Mouse (Mus musculus): Measurements from ENCODE around the gene Slc27a3.

Slc27a3 gene

DNA sequence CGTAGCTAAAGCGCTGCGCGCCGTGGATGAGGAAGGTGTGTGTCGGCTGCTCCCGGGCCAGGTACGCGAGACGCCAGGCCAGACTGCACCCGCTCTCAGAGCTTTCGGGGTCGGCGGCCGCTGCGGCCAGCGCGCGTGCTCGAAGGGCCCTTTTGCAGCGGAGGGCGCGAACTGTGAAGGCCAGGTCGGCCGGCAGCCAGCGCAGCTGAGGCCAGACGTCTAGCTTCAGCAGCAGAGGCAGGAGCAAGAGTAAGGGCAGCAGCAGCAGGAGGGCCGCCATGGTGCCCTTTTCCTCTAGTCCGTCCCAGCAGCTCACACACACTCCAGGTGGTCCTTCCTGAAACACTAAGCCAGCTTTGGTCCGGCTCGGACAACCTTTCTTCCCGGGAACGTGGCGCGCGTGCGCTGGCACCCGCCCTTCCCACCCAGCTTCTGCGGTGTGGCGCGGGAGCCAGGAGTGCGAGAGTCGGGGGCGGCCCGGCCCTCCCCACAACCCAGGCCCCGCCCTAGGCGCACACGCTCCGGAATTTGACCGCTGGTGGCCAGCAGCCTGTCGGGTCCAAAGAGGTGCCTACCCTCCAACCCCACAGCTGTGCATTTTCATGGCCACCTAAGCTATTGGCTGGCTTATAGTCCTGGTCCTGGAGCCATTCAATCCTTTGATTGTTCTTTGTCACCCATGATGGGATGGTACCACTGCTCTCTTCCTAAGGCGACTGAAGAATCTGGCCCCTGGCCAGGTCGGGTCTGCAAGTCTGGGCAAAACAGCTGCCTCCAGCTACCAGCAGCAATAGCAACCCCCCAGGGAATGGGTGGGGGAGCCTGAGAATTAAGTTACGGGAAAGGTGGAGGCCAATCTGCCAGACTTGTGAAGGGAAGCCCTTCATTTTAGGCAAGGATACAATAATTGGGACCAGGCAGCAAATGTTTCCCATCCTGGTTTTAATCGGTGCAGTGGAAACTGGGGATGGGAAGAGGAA is at the start of gene Slc27a3:
TSS of gene Slc27a3 (minus strand) at position 428 of the 980 bp plus-strand sequence.
- peak; percentile 32 to 35 for DNase-seq

DNA sequence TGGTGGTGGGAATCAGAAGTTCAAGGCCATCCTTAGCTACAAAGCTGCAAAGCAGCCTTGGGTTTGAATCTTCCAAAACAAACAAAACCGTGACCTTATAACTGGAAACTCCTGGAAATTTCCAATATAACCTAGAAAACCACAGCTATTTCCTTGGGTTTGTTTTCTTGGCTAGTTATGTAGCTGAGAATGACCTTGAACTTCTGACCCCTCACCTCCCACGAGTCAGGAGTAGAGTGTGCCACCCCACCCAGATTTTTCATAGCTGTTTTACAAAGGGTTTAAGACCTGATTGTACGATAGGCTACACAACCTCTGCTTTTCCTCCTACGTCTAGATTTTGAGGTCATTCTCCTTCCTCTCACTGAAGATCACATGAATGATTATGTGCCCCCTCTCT is 47.4 kb upstream of the Slc27a3 start:
- DNase-seq = no peak

DNA sequence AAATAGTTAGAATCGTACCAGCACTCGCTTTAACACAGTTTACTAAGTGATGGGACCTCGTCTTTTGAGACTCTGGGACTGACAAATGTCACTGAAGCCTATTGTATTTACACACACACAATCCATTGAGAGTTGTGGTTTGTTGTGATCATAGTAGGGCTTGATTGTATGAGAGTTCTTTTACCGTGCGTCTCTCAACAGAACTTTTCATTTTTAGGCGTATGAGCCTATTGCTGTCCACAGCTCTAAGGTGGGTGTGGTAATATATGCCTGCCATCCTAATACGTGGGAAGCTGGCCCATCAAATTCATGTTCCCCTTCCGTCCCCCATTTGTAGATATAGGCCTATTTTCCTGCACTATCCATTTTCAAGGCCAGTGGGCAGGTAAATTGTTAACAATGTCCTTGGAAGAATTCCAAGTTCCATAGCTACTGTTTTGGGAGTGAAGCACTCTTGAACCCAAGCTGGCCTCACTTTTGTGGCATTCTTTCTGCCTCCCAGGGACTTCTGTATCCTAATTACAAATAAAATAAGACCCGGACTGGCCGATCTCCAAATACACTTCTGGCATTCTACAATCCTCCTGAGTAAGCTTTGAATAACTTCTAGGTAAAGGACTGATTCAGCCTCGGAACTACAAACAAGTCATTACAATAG is 44.5 kb upstream of the Slc27a3 start:
- peak in 1 of 2 experiments; percentile 21 for DNase-seq

DNA sequence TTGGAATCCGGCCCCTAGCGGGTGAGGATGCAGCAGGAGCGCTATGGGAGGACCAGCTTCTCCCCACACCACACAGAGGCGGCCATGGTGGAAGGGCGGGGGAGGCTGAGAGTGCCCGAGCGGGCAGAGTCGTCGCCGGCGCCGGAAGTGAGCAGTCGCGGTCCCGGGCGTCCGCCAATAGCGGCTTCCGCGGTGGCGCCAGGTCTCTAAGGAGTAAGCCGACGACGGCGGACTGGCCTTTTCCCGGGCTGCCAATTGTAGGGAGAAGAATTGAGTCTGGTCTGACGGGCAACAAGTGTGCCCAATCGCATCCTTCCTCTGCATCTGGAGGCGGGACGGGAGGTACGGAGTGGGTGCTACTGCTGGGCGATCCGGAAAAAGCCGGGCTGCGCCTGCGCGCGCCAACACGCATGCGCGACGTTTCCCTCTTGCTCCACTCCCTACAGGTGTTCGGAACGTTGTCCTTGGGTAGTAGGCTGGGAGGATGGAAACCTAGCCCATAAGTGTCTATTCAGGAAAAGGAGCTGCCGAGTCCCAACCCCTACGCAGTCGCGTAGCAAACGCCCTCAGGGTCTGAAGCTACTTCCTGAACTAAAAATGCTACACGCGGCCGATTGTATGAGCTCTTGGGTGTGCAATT is 43.8 kb upstream of the Slc27a3 start, which contains the start of gene Ints3:
TSS of gene Ints3 (minus strand) at position 242 of the 640 bp plus-strand sequence.
- DNase-seq = peak; percentile 100

DNA sequence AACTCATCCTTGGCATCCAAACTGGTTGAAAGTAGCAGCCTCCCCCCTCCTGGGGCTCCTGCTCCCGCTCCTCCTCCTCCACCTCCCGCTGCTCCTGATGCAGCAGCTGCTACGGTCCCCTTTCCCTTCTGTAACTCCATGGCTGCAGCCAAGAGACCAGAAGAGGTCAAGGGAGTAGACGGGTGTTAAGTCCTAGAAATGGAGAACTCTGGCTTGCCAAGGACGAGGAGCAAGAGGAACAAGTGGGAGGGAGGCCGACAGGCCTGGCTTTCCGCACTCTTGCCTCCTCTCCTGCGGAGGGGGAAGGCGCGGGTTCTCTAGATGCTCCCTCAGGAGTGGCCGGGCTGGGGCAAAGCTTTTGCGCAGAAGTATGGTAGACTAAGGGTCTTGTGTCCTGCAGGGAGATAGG is 43.1 kb upstream of the Slc27a3 start:
- DNase-seq = peak in 1 of 2 experiments; percentile 48

DNA sequence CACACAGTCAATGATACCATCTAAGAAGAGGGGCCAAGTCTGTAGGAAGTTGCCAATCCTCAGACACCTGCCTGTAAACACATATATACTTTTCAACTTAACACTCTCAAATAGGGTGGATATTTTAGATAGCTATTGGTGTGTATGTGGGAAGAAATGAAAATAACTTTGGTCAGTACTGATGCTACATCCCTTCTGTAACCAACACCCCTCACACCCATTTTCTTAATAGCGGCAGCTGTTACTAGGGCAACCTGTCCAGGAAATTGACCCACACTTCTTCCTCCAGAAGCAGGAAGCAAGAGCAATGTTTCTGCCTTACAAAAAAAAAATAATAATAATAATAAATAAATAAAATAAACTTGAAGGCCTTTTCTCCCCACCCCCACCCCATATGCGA is 42.6 kb upstream of the Slc27a3 start:
- no peak for DNase-seq

DNA sequence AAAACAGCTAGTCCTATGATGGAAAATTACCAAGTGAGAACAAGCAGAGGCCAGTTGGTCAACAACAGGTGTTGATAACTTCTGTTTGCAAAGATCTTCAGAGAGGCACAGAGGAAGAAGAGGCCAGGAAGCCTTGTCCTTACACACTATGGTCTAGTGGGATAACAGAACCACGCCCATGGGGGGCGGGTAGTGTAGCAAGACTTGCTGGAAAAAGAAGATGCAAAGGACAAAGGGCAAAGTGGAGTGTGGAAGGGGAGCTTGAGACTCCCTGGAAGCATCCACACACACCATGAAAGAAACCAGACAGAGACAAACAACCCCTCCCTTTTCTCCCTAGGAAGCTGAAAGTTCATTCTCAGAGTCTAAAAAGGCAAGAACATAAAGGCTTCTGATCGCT is 39.8 kb upstream of the Slc27a3 start:
- DNase-seq = no peak

DNA sequence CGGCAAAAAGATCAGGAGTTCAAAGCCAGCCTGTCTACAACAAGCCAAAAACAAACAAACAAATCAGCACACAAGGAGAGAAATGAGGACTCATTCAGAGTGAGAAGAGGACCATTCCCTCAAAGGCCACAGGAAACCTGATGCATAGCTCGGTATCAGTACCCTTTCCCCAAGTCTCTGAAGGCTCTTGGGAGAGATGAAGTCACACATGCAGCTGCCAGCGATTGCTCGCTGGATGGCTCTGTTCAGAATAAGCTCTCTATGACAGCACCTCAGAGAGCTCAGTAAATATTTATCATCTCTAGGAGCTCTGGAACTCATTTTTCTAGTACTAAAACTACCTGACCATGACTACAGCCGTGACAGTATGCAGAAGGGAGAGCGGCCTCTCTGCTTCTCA is 38.4 kb upstream of the Slc27a3 start:
- no peak for DNase-seq

DNA sequence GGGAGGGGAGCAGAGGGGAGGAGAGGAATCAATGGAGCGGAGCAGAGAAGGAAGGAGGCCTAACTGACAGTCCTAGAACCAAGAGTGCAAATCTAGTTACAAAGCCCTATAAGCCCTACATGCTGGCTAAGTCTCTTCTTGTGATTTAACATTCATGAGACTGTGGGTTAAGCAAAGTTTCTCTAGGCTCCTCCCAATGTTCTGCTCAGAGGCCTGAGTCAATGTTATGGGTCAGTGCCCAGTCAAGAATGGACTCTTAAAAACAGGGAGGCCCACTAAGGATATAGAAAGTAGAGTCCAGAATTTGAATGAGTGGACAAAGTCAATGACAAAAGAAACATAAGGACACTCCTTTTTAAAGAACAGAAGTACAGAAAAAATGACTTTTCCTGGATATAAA is 37.8 kb upstream of the Slc27a3 start:
- no peak for DNase-seq

DNA sequence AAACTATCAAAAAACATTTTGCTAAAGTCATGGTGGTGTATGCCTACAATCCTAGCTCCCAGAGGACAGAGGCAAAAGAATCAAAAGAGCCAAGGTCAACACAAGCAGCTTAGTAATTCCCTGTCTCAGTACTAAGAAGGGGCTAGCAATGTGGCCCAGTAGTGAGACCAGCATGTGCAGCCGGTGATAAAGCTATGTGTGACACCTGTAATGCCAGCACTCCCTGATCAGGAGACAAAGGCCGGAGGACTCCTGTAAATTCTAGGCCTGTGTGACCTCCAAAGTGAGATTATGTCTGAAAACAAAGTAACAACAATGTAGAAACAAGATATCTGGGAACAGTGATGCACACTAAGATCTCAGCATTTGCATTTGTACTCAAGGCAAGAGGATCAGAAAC is 35.8 kb upstream of the Slc27a3 start:
- DNase-seq = no peak

DNA sequence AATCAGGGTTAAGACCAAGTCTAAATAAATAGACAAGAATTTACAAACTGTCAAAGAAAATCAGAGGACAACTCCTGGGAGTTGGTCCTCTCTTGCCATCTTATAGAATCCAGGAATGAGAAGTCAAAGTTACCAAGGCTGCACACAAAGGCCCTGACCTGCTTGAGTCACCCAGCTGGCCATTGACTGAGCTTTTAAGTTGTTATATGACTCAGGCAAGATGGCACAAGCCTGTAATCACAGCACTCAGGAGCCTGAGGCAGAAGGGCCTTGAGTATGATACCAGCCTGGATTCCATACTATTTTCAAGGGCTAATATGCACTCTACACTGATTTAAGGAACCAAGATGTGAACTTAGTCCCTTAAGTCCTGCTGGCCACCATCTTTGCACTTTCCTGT is 33.8 kb upstream of the Slc27a3 start:
- no peak for DNase-seq

DNA sequence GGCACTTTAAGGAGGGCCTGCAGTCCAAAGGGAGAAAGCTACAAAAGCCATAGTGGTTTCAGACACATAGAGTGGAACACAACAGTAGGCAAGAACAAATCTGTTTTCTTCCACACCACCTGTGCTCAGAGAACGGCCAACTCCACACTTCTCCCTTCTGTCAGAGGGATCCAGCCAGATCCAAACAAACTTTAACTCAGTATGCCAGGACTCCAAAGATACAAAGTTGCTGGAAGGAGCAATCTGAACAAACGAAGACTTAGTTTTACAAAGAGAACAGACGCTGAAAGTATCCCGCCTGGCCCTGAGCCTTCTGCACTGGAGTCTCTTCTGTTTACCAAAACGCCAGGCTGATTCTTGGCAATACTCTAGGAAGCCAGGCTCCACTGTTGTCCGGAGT is 31.0 kb upstream of the Slc27a3 start:
- DNase-seq = no peak

DNA sequence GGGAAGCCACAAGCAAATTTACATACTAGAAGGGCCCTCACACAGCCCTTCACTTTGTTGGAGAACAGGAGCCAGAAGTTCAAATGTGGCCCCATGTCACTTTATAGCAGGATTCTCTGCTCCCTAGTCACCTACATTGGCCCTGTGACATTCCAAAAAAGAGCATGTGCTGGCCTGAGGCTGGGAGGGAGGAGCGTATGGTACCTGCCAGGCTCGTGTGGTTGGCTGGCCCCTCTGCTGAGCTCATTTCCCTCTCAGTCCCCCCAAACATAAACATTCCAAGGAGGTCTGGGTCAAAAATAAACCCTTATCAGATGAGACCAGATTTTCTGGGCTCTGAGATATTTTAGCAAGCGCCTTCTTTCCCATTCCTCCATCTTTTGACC is 23.3 kb upstream of the Slc27a3 start:
- no peak for DNase-seq

DNA sequence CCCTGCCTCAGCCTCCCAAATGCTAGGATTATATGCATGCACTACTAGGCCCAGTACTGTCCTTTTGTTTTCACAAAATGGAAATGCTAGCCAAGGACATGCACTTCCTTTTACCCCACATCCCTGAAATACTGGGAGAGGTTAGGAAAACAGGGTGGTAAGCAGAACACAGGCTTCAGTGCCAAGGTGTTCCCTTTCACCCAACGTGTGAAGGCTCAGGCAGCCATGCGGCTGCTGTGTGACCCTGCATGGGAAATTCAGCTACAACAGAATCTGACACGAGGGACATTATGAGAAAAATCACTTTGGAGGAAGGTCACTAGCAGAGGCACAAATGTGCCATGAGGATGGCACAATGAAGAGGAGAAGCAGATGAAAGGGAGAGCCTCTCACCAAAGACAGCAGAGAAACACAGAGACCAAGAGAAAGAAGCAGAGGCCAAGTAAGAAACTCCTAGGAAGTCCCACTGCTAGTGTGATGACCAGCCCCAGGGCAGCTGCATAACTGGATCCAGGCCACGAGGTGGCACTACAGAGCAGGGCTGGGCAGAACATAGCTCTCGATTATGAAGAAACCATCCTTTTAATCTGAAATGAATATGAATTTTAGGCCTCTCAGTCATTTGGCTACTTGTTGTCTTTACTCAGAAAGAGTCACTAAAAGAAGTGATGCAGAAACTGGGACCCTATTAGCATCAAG is 22.7 kb upstream of the Slc27a3 start:
- DNase-seq = peak; percentile 73 to 76

DNA sequence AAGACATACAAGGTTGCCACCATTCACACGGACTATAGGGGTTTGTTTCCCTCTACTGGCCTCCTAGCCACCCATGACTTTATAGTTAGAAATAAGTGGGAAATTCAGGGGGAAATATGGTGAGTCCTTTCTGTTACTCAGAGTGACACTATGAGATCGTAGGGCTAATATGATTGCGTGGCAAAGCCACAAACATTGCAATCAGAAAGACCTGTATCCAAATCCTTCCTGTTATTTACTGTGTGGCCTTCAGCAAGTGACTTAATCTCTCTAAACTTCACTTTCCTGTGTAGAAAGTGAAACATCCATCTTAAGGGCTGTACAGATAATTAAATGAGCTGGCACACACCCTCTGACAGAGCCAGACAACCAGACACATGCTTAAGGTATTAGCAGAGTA is 19.0 kb upstream of the Slc27a3 start:
- no peak for DNase-seq

DNA sequence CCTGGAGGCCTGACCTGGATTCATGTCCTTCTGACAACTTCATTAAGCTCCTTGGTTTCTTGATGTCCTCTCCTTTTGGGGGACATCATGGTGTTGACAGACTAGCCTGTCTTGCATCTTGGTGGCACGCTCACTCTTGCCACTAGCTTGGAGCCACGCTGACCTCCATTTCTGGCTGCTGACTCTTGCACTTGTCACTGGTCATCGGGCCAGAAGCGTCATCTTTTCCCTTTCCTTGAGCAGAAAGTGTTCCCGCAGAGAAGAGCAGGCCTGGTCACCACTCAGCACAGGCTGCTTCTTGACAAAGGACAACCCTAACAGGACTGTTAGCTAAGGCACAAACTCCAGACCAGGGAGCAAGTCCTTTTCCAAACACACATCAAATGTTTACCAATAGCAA is 16.7 kb upstream of the Slc27a3 start:
- no peak for DNase-seq

DNA sequence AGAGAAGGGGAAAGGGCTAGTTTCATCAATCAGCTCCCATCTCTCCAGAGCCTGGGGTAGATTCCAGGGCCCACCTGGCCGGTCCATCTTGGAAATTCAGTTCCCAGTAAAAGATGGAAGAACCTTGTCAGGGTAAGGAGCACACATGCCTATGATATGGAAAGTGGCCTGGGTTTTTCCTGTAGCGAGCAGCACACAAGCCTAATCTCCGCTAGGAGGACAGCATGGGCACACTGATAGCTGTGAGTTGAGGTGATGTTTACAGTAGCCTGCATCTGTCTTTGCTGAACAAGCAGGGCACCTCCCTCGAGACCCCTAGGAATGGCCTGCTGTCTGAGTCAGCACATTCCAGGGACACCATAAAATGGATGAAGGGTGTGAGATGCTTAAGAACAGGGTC is 14.9 kb upstream of the Slc27a3 start:
- DNase-seq = no peak

DNA sequence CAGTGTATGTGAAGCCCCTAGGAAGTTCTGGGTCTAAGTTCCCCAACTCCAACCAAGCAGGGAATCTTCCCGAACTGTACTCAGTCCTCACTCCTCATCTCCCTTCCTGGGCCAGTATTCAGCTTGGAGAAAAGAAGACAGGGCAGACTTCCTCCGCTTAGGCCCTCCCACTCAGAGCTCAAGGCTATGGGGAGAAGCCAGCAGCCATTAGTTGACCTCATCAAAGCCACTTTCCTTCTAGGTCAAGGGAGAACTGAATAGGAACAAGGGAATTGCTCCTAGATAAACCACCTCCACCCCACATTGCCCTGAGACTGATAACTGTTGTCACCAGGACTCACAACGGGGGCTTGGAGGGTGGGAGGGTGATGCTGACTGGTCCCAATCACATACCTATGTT is 14.4 kb upstream of the Slc27a3 start:
- no peak for DNase-seq

DNA sequence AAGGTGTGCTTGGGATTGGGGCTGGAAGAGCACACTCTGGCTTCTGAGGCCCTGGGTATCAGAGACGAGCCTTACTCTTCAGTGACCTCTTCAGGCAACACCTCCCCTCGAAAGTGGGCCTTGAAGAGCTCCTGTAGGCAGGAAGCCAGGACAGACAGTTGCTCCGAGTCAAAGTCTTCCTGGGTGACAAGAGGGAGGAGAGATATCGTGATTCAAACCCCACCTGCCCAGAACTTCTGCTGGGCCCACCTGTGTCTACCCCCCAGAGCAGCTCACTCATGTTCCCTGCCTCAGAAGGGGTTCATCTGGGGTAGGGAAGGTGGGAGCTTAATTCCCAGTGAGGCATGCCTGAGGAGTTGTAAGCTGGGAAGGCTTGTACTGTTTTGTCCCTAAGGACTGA is 11.3 kb upstream of the Slc27a3 start:
- no peak for DNase-seq

DNA sequence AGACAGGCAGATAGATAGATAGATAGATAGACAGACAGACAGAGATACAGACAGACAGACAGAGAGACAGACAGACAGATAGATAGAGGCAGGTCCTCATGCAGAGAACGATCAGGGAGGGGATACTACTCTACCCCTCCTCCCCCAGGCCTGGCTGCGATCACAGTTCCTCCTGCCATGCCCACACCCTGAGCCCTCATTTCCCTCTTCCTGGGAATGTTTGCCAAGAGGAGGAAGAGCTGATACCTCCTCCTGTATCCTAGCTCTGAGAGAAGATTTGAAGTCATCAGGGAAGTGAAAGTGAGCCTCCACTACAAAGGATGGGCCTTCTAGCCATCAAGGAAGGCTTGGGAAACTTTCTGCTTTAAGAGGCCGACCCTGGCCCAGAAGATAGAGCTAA is 5.9 kb upstream of the Slc27a3 start:
- no peak for DNase-seq

DNA sequence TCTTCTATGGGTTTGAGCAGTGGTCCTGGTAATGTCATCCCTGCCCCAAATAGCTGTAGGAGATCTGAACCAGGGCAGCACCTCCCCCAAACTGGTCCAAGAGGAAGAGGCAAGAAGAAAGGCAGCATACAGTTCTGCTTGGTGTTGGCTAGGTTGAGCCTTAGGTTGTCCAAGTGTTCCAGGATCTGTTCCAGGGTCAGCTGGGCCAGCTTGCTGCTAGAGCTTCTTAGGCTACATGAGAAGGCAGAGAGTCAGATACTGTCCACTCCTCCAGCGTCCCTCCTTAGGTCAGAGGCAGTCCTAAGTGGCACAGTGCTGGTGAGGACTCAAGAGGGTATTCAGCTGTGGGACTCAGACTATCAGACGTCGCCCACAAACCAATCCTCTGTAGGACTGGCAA is 2.9 kb upstream of the Slc27a3 start:
- DNase-seq = no peak

DNA sequence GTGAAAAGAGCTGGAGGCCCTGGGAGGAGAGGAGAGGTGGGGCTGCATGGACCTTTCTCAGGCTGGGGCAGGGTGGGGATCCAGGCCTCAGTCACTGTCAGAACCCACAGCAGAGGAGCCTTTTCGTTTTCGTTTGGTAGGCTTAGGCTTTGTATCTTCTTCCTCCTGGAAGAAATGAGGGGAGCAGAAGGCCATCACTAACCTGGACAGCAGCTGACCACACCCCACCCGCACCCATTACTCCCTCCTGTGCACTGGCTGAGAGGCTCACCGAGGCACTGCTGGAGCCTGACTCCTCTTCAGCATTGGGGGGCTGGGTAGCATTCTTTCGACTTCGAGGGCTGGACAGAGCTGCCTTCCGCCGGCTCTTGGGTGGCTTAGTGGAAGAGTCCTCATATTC is 2.2 kb upstream of the Slc27a3 start:
- DNase-seq = no peak

DNA sequence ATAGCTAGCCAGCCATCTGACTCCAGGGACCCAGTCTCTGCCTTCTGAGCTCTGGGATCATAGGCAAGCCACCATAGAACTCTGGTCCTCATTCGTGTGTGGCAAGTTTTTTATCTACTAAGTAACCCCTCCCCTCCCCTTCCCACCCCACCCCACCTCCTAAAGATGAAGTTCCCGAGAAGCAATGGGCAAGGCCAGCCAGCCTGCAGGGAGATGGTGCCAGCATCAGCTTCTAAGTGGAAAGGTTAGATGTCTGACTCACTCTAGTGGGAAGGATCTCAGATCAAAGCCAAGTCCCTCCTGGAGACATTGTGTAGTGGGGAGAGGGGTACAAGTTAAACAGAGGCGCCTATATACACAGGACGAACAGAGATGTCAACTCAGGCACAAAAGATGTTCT is 1.3 kb upstream of the Slc27a3 start:
- no peak for DNase-seq
